Mouse (Mus musculus): ENCODE measurements around the gene Rnf182.

GRCm38 (mm10) chr13:43684499-43684994 lies 69.0 kb downstream of the Rnf182 start:
- no peak for TF ChIP-seq POLR2A (IDR thresholded peaks at IDR 0.05; ENCODE audit: low read depth, low read length)
- no peak for TF ChIP-seq CTCF (IDR thresholded peaks at IDR 0.05; ENCODE audit: extremely low read depth, insufficient read length, insufficient replicate concordance, low read depth, low read length)
